Mouse (Mus musculus): ENCODE measurements around the gene E030030I06Rik. TPM values are rescaled to one million over a fixed set of nuclear protein-coding genes. Genes with fewer than 3 reads are reported as not detected.
"Not testable (repeated sequence)": the region's sequence is repeated elsewhere in the genome, so short reads cannot be mapped to it uniquely, and the experiment has no call there.

Gene E030030I06Rik
- total RNA-seq, 2 experiments from 2014 or later, result 0.99 to 1.4 TPM

DNA sequence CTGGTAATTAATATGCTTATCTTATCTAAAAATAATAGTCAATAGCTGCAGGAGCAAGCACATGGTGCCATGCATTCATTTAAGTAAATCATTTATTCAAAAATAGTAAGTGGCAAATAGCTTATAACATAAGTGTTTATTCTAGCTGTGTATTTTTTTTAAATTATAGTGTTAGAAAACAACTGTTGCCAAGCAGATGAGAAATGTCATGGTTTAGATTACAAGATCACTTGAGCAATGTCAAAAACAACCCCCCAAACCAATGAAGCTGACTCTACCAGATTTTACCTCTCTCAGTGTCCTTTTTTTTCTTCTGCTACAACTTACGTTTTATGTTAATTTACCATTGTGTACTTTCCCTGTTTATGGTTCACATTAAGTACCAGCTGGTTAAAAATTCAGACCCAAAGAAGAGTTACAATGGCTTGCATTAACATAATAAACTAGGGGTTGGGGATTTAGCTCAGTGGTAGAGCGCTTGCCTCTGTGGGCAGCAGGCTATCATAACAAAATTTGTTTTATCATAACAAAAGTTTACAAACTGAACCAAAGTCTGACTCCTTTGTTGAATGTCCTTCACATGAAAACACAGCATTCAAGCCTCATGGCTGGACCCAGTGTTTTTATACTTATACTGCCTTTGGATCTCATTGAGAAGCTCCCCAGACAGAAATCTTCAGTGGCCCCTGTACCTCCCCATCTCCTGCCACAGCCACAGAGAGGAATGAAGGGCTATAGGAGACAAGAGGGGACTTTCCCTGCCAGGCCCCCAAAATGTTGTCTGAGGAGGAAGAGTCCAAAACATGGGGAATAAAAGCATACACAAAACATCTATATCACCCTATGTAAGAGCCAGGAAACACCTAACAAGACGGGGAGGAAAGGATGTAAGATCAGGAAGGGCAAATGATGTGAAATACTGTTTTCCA is 6.1 kb upstream of the E030030I06Rik start:
- DNase-seq (ENCODE audit: extremely low spot score in 1 of 2, low spot score in 2 of 2), result no peak
- intact Hi-C loops (cut with DNase I), result loop anchor here (5.0 to 10.0 kb wide), 2 partner anchors 662 to 1190 kb away; no protein-coding TSS in a partner anchor

DNA sequence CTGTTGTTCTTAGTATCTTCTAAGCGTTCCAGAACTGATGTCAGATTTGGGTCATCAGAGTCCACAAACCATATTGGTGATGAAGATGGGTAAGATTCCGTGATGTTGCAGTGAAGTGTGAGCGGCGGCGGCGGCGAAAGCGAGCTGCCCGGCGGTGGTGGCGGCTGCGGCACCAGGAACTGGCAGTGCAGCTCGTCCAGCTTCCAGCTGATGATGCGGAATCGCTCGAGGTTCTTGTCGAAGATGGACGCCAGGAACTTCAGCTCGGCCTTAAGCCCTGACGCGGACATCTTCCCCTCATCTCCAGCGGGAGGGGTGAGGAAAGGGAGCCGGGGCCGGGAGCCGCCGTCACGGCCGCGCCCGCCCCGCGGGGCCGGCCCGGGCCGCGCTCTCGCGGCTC is 5.1 kb upstream of the E030030I06Rik start:
- DNase-seq (ENCODE audit: extremely low spot score in 1 of 2, low spot score in 2 of 2), result not testable (repeated sequence)
- intact Hi-C loops (cut with DNase I), result loop anchor here (5.0 to 10.0 kb wide), 2 partner anchors 663 to 1191 kb away; no protein-coding TSS in a partner anchor

DNA sequence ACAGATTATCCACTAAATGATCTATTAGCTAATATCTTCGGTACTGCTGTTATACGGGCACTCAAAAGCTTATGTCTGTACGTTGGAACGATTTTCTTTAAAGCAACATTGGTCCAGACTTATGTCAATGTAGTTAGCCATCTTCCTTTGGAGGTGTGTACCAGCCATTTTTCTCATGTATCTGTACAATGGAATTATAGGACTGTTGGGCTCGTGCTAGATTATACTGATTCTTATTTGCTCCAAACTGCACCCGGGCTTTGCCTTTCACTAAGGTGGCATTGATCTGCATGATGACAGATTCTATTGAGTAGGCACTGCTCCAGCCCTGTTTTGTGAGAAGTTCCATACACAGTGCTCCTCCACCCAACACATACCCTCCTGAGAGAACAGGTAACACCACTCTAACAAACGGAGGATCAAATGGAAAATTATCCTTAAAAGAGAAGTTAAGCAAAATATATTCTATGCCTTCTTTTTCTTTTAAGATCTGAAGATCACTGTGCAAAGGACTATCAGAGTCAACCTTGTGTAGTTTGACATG is 4.1 kb upstream of the E030030I06Rik start:
- not testable (repeated sequence) for DNase-seq (ENCODE audit: extremely low spot score in 1 of 2, low spot score in 2 of 2)
- intact Hi-C loops (cut with DNase I), result loop anchor here (5.0 to 10.0 kb wide), 2 partner anchors 664 to 1192 kb away; no protein-coding TSS in a partner anchor

DNA sequence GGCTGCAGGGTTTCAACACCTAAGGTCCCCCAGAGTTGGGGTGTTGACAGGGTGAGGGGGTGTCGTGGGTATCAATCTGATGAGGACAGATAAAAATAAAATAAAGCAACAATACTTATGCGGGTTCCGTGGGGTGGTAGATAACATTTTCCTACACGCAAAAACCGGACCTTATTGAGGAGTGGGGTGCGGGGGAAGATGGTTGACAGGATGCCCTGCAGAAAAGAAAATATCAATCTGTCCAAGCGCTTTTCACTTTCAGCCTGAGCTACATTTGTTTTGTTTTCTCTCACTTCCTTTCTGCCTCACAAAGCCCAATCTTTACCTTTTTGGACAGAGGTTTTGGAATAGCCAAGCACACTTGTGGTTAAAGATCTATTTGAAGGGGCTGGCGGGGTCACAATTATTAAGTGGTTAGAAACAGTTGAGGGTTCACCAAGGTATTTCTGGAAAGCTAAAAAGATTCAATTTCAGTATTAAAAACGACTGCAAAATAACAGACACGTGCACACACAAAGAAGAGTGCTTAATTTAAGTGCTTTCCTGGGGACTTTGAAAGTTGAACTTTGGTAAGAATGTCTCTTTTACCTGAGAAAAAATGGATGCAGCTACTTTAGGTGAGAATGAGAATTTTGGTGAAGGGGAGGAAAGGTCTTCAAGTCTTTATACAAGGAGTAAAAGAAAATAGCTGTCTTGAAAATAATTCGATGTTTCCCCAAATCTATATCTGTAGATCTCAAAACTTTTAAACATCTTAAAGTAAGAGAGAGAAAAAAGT is 3.0 kb upstream of the E030030I06Rik start:
- intact Hi-C loops (cut with DNase I), result loop anchor here (5.0 to 10.0 kb wide), 2 partner anchors 665 to 1193 kb away; no protein-coding TSS in a partner anchor
- not testable (repeated sequence) for DNase-seq (ENCODE audit: extremely low spot score in 1 of 2, low spot score in 2 of 2)

DNA sequence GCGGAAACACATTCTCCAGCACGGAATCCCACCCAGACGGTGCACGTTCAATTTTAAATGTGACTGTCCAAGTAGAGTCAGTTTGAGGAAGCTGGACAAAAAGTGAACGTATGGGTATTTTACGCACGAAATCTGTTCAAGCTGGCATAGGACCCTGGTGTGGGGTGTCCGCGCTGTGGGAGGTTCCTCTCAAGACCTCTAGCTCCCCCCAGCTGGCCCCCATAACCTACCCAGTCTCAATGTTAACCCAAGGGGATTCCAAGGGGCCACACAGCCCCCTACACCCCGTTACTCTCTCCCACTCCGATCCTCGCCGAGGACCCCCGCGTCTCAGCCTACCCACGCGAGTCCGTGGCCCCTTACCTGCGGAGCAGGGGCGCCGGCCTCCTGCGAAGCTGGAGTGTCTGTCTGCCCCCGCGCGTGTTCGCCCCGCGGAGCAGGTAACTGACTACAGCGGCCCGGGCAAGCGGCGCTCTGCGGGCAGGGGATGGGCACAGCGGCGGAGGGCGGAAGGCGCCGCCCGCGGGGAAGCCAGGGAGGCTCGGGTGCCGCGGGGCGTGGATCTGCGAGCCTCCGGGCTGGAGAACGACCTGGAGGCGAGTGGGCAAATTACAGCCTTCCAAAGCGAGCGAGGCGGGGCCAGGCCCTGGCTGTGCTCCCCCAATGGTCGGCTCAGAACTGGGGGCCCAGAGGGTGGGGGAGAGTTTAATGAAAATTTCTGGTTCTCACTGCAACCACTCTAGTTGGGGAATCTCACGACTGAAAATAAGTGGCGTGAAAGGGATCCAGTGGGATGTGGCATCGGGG is 2.2 kb upstream of the E030030I06Rik start:
- intact Hi-C loops (cut with DNase I), result loop anchor here (5.0 to 10.0 kb wide), 2 partner anchors 666 to 1194 kb away; no protein-coding TSS in a partner anchor
- not testable (repeated sequence) for DNase-seq (ENCODE audit: extremely low spot score in 1 of 2, low spot score in 2 of 2)

DNA sequence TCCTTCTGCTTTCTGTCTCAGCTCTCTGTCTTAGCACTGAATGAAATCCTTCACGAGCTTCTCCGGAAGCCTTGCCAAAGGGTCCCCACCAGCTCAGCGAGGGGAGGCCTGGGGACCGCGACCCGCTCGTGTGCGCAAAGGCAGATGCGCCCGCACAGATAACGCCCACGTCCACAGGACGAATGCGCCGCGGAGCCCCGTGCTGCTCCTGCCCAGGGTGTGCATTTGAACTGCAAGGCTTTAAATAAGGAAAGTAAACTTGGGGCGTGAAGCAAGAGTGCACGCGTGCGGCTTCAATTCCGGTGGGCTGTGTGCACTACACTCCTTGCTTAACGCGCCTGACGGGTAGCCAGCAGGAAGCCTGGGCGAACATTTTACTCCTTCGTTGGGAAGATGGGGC is 1.5 kb upstream of the E030030I06Rik start:
- intact Hi-C loops (cut with DNase I), result loop anchor here (5.0 to 10.0 kb wide), 2 partner anchors 667 to 1194 kb away; no protein-coding TSS in a partner anchor
- no peak for DNase-seq (ENCODE audit: extremely low spot score in 1 of 2, low spot score in 2 of 2)

DNA sequence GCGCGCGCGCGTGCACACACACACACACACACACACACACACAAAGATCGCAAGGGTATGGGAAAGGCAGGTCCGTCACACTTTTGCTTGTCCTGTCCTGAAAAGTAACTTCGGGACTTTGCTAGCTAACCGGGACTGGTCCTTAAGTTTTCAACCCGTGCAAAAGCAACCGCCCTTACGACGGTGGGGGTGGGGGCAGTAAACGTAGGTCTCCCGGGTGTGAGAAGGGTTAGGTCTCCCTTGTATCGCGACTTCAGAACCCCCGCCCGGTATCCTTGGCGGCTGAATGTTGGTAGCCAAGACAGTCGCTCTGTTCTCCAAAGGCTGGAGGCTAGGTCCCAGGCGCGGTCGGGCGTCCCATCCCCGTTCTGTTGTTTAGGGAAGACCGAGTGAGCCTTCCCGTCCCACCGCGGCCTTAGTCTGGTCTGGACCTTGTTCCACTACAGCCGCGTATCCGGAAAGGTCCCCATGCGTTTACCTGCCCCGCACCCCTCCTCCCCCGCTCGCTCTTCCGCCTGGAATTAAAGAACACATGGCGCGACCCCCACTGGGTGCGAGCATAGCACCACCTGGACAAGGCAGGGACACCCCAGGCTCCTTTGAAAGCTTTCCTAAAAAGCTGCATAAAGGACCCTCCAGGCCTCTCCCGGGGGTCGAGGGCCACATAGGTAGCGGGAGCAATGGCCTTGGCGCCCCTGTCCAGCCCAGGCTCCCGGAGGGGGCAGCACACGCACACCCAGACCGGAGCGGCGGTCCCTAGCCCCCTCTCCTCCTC is 808 bp upstream of the E030030I06Rik start:
- intact Hi-C loops (cut with DNase I), result loop anchor here (5.0 to 10.0 kb wide), 4 partner anchors 115 to 1195 kb away; no protein-coding TSS in a partner anchor

DNA sequence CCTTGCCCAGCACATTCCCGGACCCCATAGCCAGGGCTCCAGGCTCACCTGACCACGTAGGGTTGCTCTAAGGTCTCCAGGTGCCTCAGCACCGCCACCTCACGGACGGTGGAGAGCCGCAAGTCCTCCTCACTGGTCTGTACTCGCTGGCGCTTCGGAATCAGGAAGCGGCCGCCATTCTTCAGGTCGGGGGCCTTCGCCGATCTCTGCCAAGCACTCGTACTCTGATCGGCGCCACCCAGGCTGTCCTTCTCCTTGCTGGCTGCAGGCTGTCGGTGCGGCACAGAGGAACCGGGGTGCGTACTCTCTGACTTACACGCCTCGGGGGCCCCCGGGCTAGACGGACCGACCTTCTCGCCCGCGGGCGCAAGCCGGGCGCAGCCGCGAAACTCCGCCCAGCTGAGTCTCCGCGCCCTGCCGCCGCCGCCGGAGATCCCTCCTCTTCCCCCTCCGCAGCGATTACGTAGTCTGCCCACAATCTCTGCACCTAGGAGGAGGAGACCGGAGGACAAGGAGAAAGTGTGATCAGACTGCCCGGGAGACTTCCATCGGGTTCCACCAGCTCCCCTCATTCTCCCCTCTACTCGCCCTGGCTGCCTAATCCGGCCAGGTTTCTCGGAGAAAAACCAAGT is 513 bp downstream of the E030030I06Rik start:
- DNase-seq (ENCODE audit: extremely low spot score in 1 of 2, low spot score in 2 of 2), result peak in 1 of 2 experiments; percentile 73
- intact Hi-C loops (cut with DNase I), result loop anchor here (10.0 kb wide), 2 partner anchors 114 to 764 kb away; no protein-coding TSS in a partner anchor

More for the DNA sequence above, 808 bp upstream of the E030030I06Rik start:
- DNase-seq (ENCODE audit: extremely low spot score in 1 of 2, low spot score in 2 of 2), result no peak

DNA sequence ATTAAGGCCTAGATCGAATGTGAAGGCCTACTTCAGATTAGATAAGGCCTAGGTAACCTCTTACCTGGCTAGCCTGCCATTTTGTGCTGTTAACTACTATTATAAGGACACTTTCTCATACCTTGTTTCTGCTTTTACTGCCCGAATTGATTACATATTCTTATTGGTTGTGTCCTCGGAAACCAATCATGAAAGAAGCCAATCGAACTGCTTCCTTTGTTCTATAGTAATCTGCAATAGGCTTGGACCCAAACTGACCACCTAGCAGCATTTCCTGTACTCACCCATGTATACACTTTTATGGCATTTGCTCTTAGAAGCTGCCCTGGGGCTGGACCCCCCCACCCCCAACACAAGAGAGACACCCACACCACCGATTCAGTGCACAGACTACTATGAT is 6.1 kb downstream of the E030030I06Rik start:
- intact Hi-C loops (cut with DNase I), result loop anchor here (10.0 kb wide), 2 partner anchors 108 to 758 kb away; no protein-coding TSS in a partner anchor
- DNase-seq (ENCODE audit: extremely low spot score in 1 of 2, low spot score in 2 of 2), result no peak

DNA sequence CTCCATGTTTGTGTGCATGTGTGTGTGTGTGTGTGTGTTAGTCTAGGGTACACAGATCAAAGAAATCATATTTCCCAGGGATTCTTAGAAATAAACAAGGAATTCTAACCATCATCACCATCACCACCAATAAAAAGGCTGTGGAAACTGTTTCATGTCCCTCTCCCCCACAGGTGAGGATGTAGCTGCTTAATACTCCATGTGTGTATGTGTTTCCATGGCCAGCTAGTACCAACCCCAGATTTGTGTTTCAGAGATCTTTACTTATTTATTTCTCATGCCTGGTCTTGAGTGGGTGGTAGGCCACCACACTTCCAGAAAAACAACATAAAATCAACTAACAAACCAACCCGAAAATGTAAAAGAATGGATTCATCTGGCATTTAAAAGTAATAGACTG is 6.9 kb downstream of the E030030I06Rik start:
- intact Hi-C loops (cut with DNase I), result loop anchor here (10.0 kb wide), 2 partner anchors 107 to 757 kb away; no protein-coding TSS in a partner anchor

DNA sequence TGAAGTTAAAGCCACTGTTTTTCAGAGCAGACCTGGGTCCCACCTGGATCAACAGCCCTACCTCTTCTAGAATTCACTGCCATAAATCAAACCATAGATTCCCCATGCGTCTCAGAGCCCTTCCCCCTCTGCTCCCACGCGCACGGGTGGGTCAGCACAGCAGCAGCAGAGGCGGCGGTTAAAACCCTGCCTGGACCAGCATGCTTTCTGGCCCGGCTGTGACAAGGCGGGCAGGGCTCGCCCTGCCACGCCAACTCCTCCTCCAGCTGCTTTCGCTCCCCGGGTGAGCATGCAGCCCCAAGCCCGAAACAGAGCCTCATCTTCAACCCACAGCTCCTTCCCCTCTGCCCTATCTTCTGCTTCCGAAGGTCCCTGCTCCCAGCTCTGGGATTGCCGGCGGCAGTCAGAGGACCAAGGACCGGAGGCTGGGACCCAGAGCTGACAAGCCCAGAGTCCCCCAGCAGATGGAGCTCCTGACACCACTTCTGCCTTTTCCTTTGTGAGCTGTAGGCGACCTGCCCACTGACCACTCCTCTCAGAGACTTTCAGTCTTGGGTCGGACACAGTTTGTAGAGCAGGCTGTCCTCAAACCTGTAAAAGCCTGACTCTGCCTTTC is 8.3 kb downstream of the E030030I06Rik start:
- intact Hi-C loops (cut with DNase I), result loop anchor here (10.0 kb wide), 2 partner anchors 106 to 756 kb away; no protein-coding TSS in a partner anchor

More for the DNA sequence above, 6.9 kb downstream of the E030030I06Rik start:
- peak; percentile 43 to 50 for DNase-seq (ENCODE audit: extremely low spot score in 1 of 2, low spot score in 2 of 2)

DNA sequence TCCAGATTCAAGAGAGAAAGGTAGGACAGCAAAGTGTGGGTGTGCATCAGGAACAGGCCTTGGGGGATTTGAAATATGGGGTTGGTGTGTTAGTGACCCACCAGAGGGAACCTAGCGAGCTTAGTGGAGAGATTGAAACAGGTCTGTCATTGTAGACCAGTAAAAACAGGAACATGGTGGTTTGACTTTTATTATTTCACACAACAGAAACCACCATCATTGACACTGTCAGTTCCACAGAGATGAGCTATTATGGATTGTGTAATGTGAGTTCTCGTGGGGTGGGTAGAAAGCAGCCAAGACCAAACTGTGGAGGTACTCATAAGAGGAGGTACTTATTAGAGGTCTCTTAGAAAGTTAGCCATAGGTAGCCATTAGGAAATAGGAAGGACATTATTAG is 74.5 kb downstream of the E030030I06Rik start:
- no peak for DNase-seq (ENCODE audit: extremely low spot score in 1 of 2, low spot score in 2 of 2)
- intact Hi-C loops (cut with DNase I), result no loop called here

More for the DNA sequence above, 8.3 kb downstream of the E030030I06Rik start:
- peak; percentile 36 to 74 for DNase-seq (ENCODE audit: extremely low spot score in 1 of 2, low spot score in 2 of 2)

DNA sequence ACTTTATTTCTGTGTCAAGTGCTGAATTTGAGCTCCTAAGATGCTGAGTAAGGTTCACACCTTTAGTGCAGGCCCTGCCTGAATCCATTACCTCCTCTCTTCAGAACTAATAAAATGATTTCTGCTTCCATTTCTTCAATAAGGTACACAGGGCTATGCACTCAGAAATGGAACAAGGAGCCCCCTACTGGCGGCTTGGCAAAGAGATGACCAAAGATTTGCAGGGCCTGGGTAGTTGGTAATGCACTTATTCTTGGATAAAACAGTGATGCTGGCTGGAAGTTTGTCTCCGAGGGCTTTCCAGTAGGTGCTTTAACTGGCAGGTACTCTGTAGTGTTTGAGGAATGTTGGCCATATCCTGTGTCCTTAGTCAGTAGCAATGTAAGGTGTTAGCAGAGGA is 76.3 kb downstream of the E030030I06Rik start:
- DNase-seq (ENCODE audit: extremely low spot score in 1 of 2, low spot score in 2 of 2), result no peak
- intact Hi-C loops (cut with DNase I), result no loop called here

DNA sequence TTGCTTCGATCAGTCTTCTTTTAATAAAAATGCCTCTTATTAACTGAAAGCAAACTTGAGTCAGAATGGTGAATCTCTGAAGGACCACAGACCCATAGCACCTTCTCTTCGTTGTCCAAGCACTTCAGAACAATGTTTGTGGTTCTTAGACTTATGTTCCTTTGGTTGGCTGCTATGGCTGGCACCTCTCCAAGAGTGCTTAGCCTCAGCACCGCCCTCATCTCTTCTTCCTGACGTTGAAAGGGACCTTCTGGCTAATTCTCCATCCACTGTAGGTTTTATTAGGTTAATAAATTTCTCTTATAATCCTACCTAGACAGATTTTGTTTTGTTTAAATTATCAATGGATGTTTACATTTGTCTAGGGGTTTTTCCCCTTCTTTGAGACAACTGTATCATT is 78.5 kb downstream of the E030030I06Rik start:
- intact Hi-C loops (cut with DNase I), result no loop called here
- DNase-seq (ENCODE audit: extremely low spot score in 1 of 2, low spot score in 2 of 2), result no peak

DNA sequence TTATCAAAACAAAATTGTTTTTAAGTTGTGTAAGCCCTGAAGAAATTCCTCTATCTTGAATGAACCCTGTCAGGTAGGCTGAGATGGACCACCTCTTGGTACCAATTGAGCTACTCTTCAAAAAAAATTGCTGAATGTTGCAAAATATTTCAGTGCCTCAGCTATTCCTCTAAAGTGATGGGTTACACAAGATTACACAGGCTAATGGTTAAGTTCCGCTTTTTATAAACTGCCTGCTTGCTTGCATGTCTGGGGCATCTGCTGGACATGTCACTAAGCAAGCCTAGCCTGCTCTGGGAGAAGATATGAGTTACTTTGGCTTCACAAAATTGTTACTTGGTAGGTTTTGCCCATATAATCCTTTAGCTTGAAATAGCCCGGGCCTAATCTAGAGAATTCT is 78.9 kb downstream of the E030030I06Rik start:
- no peak for DNase-seq (ENCODE audit: extremely low spot score in 1 of 2, low spot score in 2 of 2)
- intact Hi-C loops (cut with DNase I), result no loop called here

DNA sequence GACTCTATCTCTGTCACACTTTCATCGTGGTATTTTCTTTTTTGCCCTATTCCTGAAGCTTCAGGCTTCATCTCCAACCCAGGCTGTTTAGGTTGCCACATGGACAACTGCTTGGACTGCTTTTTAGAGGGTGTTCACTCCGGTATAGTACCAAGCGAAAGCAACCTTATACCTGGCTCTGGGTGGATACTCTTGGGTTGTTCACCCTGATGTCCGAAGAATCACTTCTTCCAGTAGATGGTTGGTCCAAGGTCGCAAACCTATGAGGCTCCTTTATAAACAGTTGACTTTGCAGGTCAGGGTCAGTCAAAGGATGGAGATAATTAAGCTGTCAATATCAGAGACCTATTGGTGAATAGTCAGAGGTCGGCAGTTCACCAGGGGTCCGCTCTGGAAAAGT is 81.1 kb downstream of the E030030I06Rik start, which contains the start of gene 4930444G20Rik:
TSS of gene 4930444G20Rik (minus strand) at position 101 of the 400 bp plus-strand sequence.
- intact Hi-C loops (cut with DNase I); DNase-seq (ENCODE audit: extremely low spot score in 1 of 2, low spot score in 2 of 2): not testable (repeated sequence)
